Mouse (Mus musculus): Measurements from ENCODE around the gene Fbxw21.

DNA sequence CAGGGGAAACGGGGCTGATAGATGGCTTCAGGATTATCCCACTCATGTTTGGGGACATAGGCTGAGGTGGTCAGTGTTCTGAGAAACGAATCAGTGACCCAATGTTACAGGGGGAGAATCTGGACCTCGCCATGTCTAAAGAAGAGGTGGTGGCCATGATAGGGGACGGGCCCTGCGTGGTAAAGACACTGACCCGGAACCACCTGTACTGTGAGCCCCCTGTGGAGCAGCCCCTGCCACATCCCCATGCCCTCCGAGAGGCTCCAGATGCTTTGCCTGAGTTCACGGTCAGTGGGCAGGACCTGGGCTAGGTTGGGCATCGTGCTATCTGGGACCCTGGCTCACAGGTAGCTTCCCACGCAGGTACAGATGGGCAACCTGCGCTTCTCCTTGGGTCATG lies 51.6 kb downstream of the Fbxw21 start:
- TF ChIP-seq CTCF (IDR thresholded peaks at IDR 0.05; ENCODE audit: low read depth) (no peak), EP300 (IDR thresholded peaks at IDR 0.05; ENCODE audit: low read depth) (no peak)

Measured in heart, postnatal 0 days (tissue).